9 mouse cellular contexts compared by ENCODE assay signal in the genomic region with DNA sequence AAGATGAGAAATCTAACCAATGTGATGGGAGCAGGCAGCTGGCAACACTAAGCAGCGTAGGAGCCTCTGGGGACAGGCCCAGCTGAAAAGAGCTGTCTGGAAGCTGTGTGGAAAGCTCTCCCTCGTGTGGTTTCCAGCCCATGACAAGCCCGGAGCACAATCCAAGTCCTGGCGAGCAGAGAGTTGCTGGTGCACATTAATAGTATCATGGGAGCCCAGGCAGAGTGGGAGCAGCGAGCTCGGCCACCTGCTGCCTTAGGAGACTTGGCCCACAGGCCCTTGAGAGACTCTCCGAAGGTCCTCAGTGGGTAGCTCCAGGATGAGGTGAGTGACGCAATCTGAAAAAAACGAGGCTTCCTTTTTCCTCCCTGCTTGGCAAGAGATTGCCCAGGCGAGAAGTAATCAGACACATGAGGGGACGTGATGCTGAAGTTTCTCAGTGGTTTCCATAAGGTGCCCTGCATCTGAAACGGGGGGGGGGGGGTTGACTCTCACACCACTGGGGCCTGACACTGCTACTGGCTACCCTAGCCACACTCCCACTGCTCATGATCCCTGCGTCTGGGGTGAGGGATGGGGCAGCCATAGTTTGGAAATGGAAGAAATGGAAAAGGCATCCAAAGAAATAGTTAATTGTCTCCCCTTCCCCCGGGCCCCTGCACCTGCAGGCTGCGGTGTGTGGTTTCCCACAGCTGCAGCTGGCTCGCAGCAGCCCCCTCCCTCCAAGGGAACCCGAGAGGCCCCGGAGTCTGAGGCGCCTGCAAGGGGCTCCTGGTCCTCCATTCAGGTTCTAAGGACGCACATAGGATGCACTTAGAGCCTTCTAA. TPM values are rescaled to one million over a fixed set of nuclear protein-coding genes. Genes with fewer than 3 reads are reported as not detected.
A peak's percentile ranks its signal among the peaks of the same experiment; 100 is the strongest.
DNase-seq lines count a peak whose midpoint lies in the region; ATAC-seq and TF ChIP-seq lines count a peak whose summit lies in the region.
"Had no signal": no experiment of that assay in that cellular context is flagged by ENCODE, and none has a peak within 500 bp of the region (broad histone marks: within the 10 kb centered on the region; RNA-seq: fewer than 3 reads in every experiment).

No protein-coding gene starts in this region.

- H3K9ac ChIP-seq in heart, embryonic 11.5 days (ENCODE audit: low read depth, low read length): no peak overlapping the region
- no peak overlapping the region for H3K9ac ChIP-seq in hindbrain, postnatal 0 days (replicated peaks; ENCODE audit: low read length)
- H3K9ac ChIP-seq in stomach, postnatal 0 days (ENCODE audit: low read length): no peak overlapping the region

- H3K9me3 ChIP-seq in heart, embryonic 11.5 days (replicated peaks; ENCODE audit: control insufficient read depth, low read length): no peaks in the 10 kb centered on the region
- no peaks in the 10 kb centered on the region for H3K9me3 ChIP-seq in hindbrain, postnatal 0 days (ENCODE audit: low read length)
- no peaks in the 10 kb centered on the region for H3K9me3 ChIP-seq in stomach, postnatal 0 days (ENCODE audit: control insufficient read depth, low read length)
- H3K9me3 ChIP-seq: megakaryocyte, embryonic 14.5 days had no signal

- no peak overlapping the region for H3K4me2 ChIP-seq in heart, embryonic 11.5 days
- H3K4me2 ChIP-seq in hindbrain, postnatal 0 days (ENCODE audit: low read depth, low read length): no peak overlapping the region
- H3K4me2 ChIP-seq in stomach, postnatal 0 days (replicated peaks; ENCODE audit: low read depth): no peak overlapping the region

- peaks cover 5% of the 10 kb centered on the region; the same call in 1 of the 2 replicates for H3K4me1 ChIP-seq in heart, embryonic 11.5 days (ENCODE audit: control insufficient read depth, insufficient read depth, low read length)
- H3K4me1 ChIP-seq in hindbrain, postnatal 0 days (ENCODE audit: insufficient read depth, low read length): no peaks in the 10 kb centered on the region
- H3K4me1 ChIP-seq in stomach, postnatal 0 days (replicated peaks; ENCODE audit: control insufficient read depth, insufficient read depth): no peaks in the 10 kb centered on the region

- no peaks in the 10 kb centered on the region for H3K27me3 ChIP-seq in heart, embryonic 11.5 days (ENCODE audit: control insufficient read depth, insufficient read depth, low read length)
- no peaks in the 10 kb centered on the region for H3K27me3 ChIP-seq in hindbrain, postnatal 0 days (ENCODE audit: insufficient read depth, low read length)
- H3K27me3 ChIP-seq in stomach, postnatal 0 days (ENCODE audit: control insufficient read depth, insufficient read depth, low read length): no peaks in the 10 kb centered on the region

- WGBS in heart, embryonic 11.5 days (ENCODE audit: insufficient replicate concordance): 52% methylated on average over 20 of the region's 20 CpGs
- 32% methylated on average over 20 of the region's 20 CpGs for WGBS in hindbrain, postnatal 0 days
- WGBS in stomach, postnatal 0 days: 40% methylated on average over 20 of the region's 20 CpGs

- no peak overlapping the region for H3K27ac ChIP-seq in heart, embryonic 11.5 days (ENCODE audit: low read depth, low read length)
- H3K27ac ChIP-seq in hindbrain, postnatal 0 days: no peak overlapping the region
- no peak overlapping the region for H3K27ac ChIP-seq in stomach, postnatal 0 days (replicated peaks)

- no peak for ATAC-seq in heart, embryonic 11.5 days (replicated peaks; ENCODE audit: insufficient number of reproducible peaks, low FRiP score, low TSS enrichment)
- peak; percentile 58; the same call in 1 of the 2 replicates for ATAC-seq in hindbrain, postnatal 0 days
- no peak for ATAC-seq in stomach, postnatal 0 days (ENCODE audit: low FRiP score, low TSS enrichment)

- H3K36me3 ChIP-seq in heart, embryonic 11.5 days (ENCODE audit: control insufficient read depth, insufficient read depth, low read length): no peaks in the 10 kb centered on the region
- H3K36me3 ChIP-seq in hindbrain, postnatal 0 days (ENCODE audit: insufficient read depth, low read length): no peaks in the 10 kb centered on the region
- H3K36me3 ChIP-seq in stomach, postnatal 0 days (ENCODE audit: control insufficient read depth, insufficient read depth, low read length): no peaks in the 10 kb centered on the region

- peak; percentile 98 for DNase-seq in heart, adult 11 months
- DNase-seq in A20 (ENCODE audit: low read depth, low spot score): peak; percentile 61
- DNase-seq in gastrocnemius, adult 18-20 months (ENCODE audit: low spot score): peak; percentile 71
- DNase-seq in hindbrain, postnatal 0 days (ENCODE audit: low spot score): peak; percentile 49
- no peak for DNase-seq in stomach, postnatal 0 days (ENCODE audit: low spot score)
- DNase-seq in cerebellum, adult 8-10 months: no peak
- DNase-seq in kidney, postnatal 36 days: no peak

- H3K4me3 ChIP-seq in heart, embryonic 11.5 days (ENCODE audit: low read depth, low read length): no peak overlapping the region
- H3K4me3 ChIP-seq in hindbrain, postnatal 0 days (ENCODE audit: low read length): no peak overlapping the region
- no peak overlapping the region for H3K4me3 ChIP-seq in stomach, postnatal 0 days (ENCODE audit: low read depth, low read length)
- H3K4me3 ChIP-seq: megakaryocyte, embryonic 14.5 days had no signal

- TF ChIP-seq EP300 in stomach, postnatal 0 days (optimal IDR thresholded peaks at IDR 0.05): no peak

- TF ChIP-seq CTCF in hindbrain, postnatal 0 days (IDR thresholded peaks at IDR 0.05; ENCODE audit: low read depth): no peak
- peak; percentile 16; the same call in 1 of the 2 replicates for TF ChIP-seq CTCF in stomach, postnatal 0 days (IDR thresholded peaks at IDR 0.05; ENCODE audit: low read depth)

RNA-seq across cellular contexts. Expression of a gene that starts 19.8 kb away (rescaled TPM):
- polyA plus RNA-seq in heart, embryonic 11.5 days (2014; fragmentation: Nextera tagmentation; extraction: Ambion mirVana): 202 and 204 TPM in 2 replicates
- total RNA-seq in gastrocnemius, adult 18-20 months (2021): 100 to 1,000 TPM; 131 to 142 TPM
- total RNA-seq in hindbrain, postnatal 0 days (2014; rRNA removed): 126 and 151 TPM in 2 replicates
- polyA plus RNA-seq in hindbrain, postnatal 0 days (2015; fragmentation: Nextera tagmentation; extraction: Ambion mirVana): 330 and 361 TPM in 2 replicates
- polyA plus RNA-seq in stomach, postnatal 0 days (2015; fragmentation: Nextera tagmentation; extraction: Ambion mirVana): 175 and 180 TPM in 2 replicates

RNA-seq across cellular contexts. Expression of a gene that starts 50.1 kb away (rescaled TPM):
- 2.6 and 3.7 TPM in 2 replicates for polyA plus RNA-seq in heart, embryonic 11.5 days (2014; fragmentation: Nextera tagmentation; extraction: Ambion mirVana)
- 1 to 10 TPM; 2.1 to 2.2 TPM for total RNA-seq in gastrocnemius, adult 18-20 months (2021)
- 10.4 and 10.6 TPM in 2 replicates for total RNA-seq in hindbrain, postnatal 0 days (2014; rRNA removed)
- polyA plus RNA-seq in hindbrain, postnatal 0 days (2015; fragmentation: Nextera tagmentation; extraction: Ambion mirVana): 1.3 and 1.4 TPM in 2 replicates
- polyA plus RNA-seq in stomach, postnatal 0 days (2015; fragmentation: Nextera tagmentation; extraction: Ambion mirVana): 2.3 and 2.8 TPM in 2 replicates

Comparison
In these comparisons a context has a peak if more than half of its experiments do, and no peak if none do; other contexts are left out.
1. DNase-seq: peak in heart, adult 11 months (single experiment), A20 (single experiment), gastrocnemius, adult 18-20 months (single experiment) and hindbrain, postnatal 0 days (single experiment); none in stomach, postnatal 0 days (single experiment), cerebellum, adult 8-10 months (single experiment) and kidney, postnatal 36 days (0 of 2).